Mouse (Mus musculus): ENCODE results near the gene Dop1b. TPM values are rescaled to one million over a fixed set of nuclear protein-coding genes. Genes with fewer than 3 reads are reported as not detected.
A peak's percentile ranks its signal among the peaks of the same experiment; 100 is the strongest.

Gene Dop1b
- total and polyA plus RNA-seq, 3 experiments: 0.90 to 4.5 (median 3.1) TPM

DNA sequence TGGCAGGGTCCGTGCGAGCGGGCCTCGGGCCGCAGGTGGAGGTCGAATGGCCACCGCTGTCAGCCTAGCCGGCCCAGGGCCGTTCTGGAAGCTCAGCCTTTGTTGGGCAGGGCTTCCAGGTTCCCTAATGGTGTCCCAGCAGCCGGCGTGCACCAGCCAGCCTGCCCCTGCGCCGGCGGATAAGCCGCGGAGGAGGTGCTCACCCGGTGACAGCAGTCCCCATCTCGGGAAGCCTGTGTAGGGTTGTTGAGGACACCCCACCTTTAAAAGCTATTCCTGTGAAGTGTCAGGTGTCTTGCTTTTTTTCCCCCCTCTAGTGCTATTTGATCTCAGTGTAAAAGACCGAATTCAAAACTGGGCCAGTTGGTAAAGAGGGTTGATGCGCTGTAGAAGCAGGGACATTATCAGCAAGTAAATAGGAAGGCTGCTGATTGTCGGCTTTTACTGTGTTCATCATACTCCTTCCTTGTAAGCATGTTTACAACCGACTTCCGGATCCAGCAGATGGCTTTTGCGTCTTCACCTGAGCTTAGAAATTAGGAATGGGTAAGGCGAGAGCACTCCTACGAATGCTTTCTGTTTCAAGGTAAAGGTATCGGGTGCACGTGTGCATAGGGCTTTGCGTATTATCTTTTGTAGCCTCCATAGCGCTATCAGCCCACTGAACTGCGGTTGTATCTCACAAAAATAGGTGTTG is 633 bp downstream of the Dop1b start:
- TF ChIP-seq USF1 (IDR thresholded peaks at IDR 0.05; ENCODE audit: low read depth, low read length) (no peak), EP300 (IDR thresholded peaks at IDR 0.05; ENCODE audit: low read length) (no peak), TCF12 (IDR thresholded peaks at IDR 0.05; ENCODE audit: low read depth, low read length) (no peak), MAZ (IDR thresholded peaks at IDR 0.05; ENCODE audit: low read depth, low read length) (no peak), MAX (IDR thresholded peaks at IDR 0.05; ENCODE audit: low read length) (no peak), E2F4 (IDR thresholded peaks at IDR 0.05; ENCODE audit: insufficient replicate concordance, low read depth, low read length) (no peak), CHD1 (IDR thresholded peaks at IDR 0.05; ENCODE audit: low read depth, low read length) (no peak), KAT2A (IDR thresholded peaks at IDR 0.05; ENCODE audit: insufficient replicate concordance, low read length) (no peak), JUN (IDR thresholded peaks at IDR 0.05; ENCODE audit: insufficient read depth, low read depth, low read length) (no peak), MXI1 (IDR thresholded peaks at IDR 0.05; ENCODE audit: low read depth, low read length) (no peak), ZMIZ1 (IDR thresholded peaks at IDR 0.05; ENCODE audit: low read depth, low read length) (no peak), GABPA (IDR thresholded peaks at IDR 0.05; ENCODE audit: insufficient replicate concordance, low read depth, low read length) (no peak), MAFK (IDR thresholded peaks at IDR 0.05; ENCODE audit: insufficient replicate concordance, low read length) (no peak), ETS1 (conservative IDR thresholded peaks at IDR 0.05; ENCODE audit: low read depth, low read length) (no peak), JUND (conservative IDR thresholded peaks at IDR 0.05; ENCODE audit: low read depth, low read length) (no peak), CHD2 (IDR thresholded peaks at IDR 0.05; ENCODE audit: low read length) (no peak), ELF1 (IDR thresholded peaks at IDR 0.05; ENCODE audit: low read depth, low read length) (no peak), POLR2AphosphoS2 (IDR thresholded peaks at IDR 0.05; ENCODE audit: low read depth, low read length) (no peak)
- peaks cover 10 to 19% of the 10 kb centered on the region in 2 experiments for H3K4me1 ChIP-seq (ENCODE audit: control insufficient read depth in 1 of 2, insufficient read depth in 2 of 2)

GRCm38 (mm10) chr16:93712966-93713365 is 1.3 kb downstream of the Dop1b start:
- H3K9me3 ChIP-seq (replicated peaks; ENCODE audit: low read length): peaks cover 3% of the 10 kb centered on the region
- dilution Hi-C loops (cut with MboI; ENCODE audit: extremely low pct_ligation_motif_present, extremely low pct_unique_long_range_greater_than_20kb, low sequenced_read_pairs) (no loop called here), in situ Hi-C loops (cut with MboI; ENCODE audit: low pct_ligation_motif_present, low pct_unique_long_range_greater_than_20kb, low sequenced_read_pairs) (no loop called here)
- H3K4me2 ChIP-seq (ENCODE audit: insufficient read depth, low read depth, poor library complexity, severe bottlenecking): no peak overlapping the region
- no peaks in the 10 kb centered on the region for H3K36me3 ChIP-seq (replicated peaks in 1 of 2; ENCODE audit: control insufficient read depth in 1 of 2, insufficient read depth in 1 of 2, low read length in 1 of 2)
- no peak for DNase-seq (ENCODE audit: extremely low read depth)
- H3K79me2 ChIP-seq (replicated peaks; ENCODE audit: control insufficient read depth, extremely low read depth, insufficient read depth, poor library complexity, severe bottlenecking): no peaks in the 10 kb centered on the region
- H3K4me1 ChIP-seq (ENCODE audit: control insufficient read depth in 1 of 2, insufficient read depth in 2 of 2): peaks cover 10 to 19% of the 10 kb centered on the region in 2 experiments
- no peak overlapping the region for H3K4me3 ChIP-seq (replicated peaks in 1 of 3; ENCODE audit: low read depth in 2 of 3, low read length in 2 of 3, poor library complexity in 1 of 3)
- TF ChIP-seq CHD2 (IDR thresholded peaks at IDR 0.05; ENCODE audit: low read length): no peak
- no peak for TF ChIP-seq CTCF (conservative IDR thresholded peaks at IDR 0.05 in 1 of 2, IDR thresholded peaks at IDR 0.05 in 1 of 2; ENCODE audit: low read depth in 2 of 2, low read length in 2 of 2)
- no peak for TF ChIP-seq NELFE (IDR thresholded peaks at IDR 0.05; ENCODE audit: low read depth, low read length)
- TF ChIP-seq ZMIZ1 (IDR thresholded peaks at IDR 0.05; ENCODE audit: low read depth, low read length): no peak
- no peak for TF ChIP-seq GABPA (IDR thresholded peaks at IDR 0.05; ENCODE audit: insufficient replicate concordance, low read depth, low read length)
- no peak for TF ChIP-seq USF2 (conservative IDR thresholded peaks at IDR 0.05; ENCODE audit: low read depth, low read length)
- no peak for TF ChIP-seq KAT2A (IDR thresholded peaks at IDR 0.05; ENCODE audit: insufficient replicate concordance, low read length)
- no peak for TF ChIP-seq NRF1 (IDR thresholded peaks at IDR 0.05; ENCODE audit: low read depth, low read length)
- H3K27ac ChIP-seq (ENCODE audit: insufficient read depth, low read depth): no peak overlapping the region
- no peak overlapping the region for H3K9ac ChIP-seq (ENCODE audit: insufficient read depth, low read depth)
- H3K27me3 ChIP-seq (replicated peaks): peaks cover 20% of the 10 kb centered on the region

More for the DNA sequence above, 633 bp downstream of the Dop1b start:
- Histone ChIP-seq H3K36me3 (replicated peaks in 1 of 2; ENCODE audit: control insufficient read depth in 1 of 2, insufficient read depth in 1 of 2, low read length in 1 of 2) (no peaks in the 10 kb centered on the region), H3K4me3 (replicated peaks in 1 of 3; ENCODE audit: low read depth in 2 of 3, low read length in 2 of 3, poor library complexity in 1 of 3) (peak overlapping the region; percentile 44 to 67 (median 58)), H3K27me3 (replicated peaks) (peaks cover 20% of the 10 kb centered on the region), H3K9me3 (replicated peaks; ENCODE audit: low read length) (peaks cover 3% of the 10 kb centered on the region), H3K4me2 (ENCODE audit: insufficient read depth, low read depth, poor library complexity, severe bottlenecking) (peak overlapping the region; percentile 91), H3K79me2 (replicated peaks; ENCODE audit: control insufficient read depth, extremely low read depth, insufficient read depth, poor library complexity, severe bottlenecking) (no peaks in the 10 kb centered on the region), H3K27ac (ENCODE audit: insufficient read depth, low read depth) (no peak overlapping the region), H3K9ac (ENCODE audit: insufficient read depth, low read depth) (peak overlapping the region; percentile 49)
- in situ Hi-C loops (cut with MboI; ENCODE audit: low pct_ligation_motif_present, low pct_unique_long_range_greater_than_20kb, low sequenced_read_pairs) (no loop called here), dilution Hi-C loops (cut with MboI; ENCODE audit: extremely low pct_ligation_motif_present, extremely low pct_unique_long_range_greater_than_20kb, low sequenced_read_pairs) (no loop called here)
- DNase-seq (ENCODE audit: extremely low read depth): no peak
